Mouse (Mus musculus) left cerebral cortex, adult 2 months (tissue): Measurements from ENCODE around the gene 4931406P16Rik. TPM values are rescaled to one million over a fixed set of nuclear protein-coding genes. Genes with fewer than 3 reads are reported as not detected.
"Not testable (repeated sequence)": the region's sequence is repeated elsewhere in the genome, so short reads cannot be mapped to it uniquely, and the experiment has no call there.

Experiments
- DNase-seq, 2 experiments: peaks; one replicate each; pipeline ENCODE4 v3.0.0; 2021 to 2022; ENCODE audit warnings: low spot score in 2 of 2, mixed read lengths in 1 of 2; ENCODE audit errors: extremely low spot score in 1 of 2
- H3K27ac ChIP-seq: fragments of 200-600 bp; 2 replicates; pipeline ENCODE4 v1.8.1; 2022
- H3K4me3 ChIP-seq: fragments of 200-600 bp; 2 replicates; pipeline ENCODE4 v1.8.1; 2022
- CTCF ChIP-seq: fragments of 200-600 bp; IDR thresholded peaks from 2 replicates; pipeline ENCODE4 v1.8.1; 2022; ENCODE audit warnings: antibody characterized with exemption, mild to moderate bottlenecking, moderate library complexity
- intact Hi-C: fragments of 180-260 bp; cut with DNase I; formaldehyde crosslinking; loops from one replicate; pipeline ENCODE4 v1.15.1; 2025
- total RNA-seq, 2 experiments: library from RNA; stranded (reverse); gene quantifications; 2 replicates each; pipeline ENCODE4 v1.2.3; 2021

The 4931406P16Rik gene
- total RNA-seq, 2 experiments from 2014 or later = 40.7 to 42.8 TPM

GRCm38 (mm10) chr7:34336545-34336944 is 23.2 kb upstream of the 4931406P16Rik start:
- DNase-seq, H3K4me3 ChIP-seq, H3K27ac ChIP-seq, intact Hi-C loops: not testable (repeated sequence)
- peak; percentile 36 for TF ChIP-seq CTCF

- TF ChIP-seq CTCF = no peak
- intact Hi-C loops = no loop called here
- no peak overlapping the region for H3K4me3 ChIP-seq
- no peak for DNase-seq
- H3K27ac ChIP-seq = no peak overlapping the region
These were observed 14.1 kb upstream of the 4931406P16Rik start for GRCm38 (mm10) chr7:34327493-34327892.

- DNase-seq = no peak
- H3K27ac ChIP-seq = no peak overlapping the region
- H3K4me3 ChIP-seq = no peak overlapping the region
- intact Hi-C loops = no loop called here
- TF ChIP-seq CTCF = no peak
These were observed 11.5 kb upstream of the 4931406P16Rik start for GRCm38 (mm10) chr7:34324857-34325256.

- Histone ChIP-seq H3K4me3 (no peak overlapping the region), H3K27ac (no peak overlapping the region)
- DNase-seq = no peak
- intact Hi-C loops = no loop called here
- peak; percentile 19 for TF ChIP-seq CTCF
These were observed 10.7 kb upstream of the 4931406P16Rik start for GRCm38 (mm10) chr7:34324005-34324404.

- no peak overlapping the region for H3K27ac ChIP-seq
- TF ChIP-seq CTCF = no peak
- no peak overlapping the region for H3K4me3 ChIP-seq
- intact Hi-C loops = no loop called here
- no peak for DNase-seq
These were observed 10.0 kb upstream of the 4931406P16Rik start for GRCm38 (mm10) chr7:34323351-34323750.

- intact Hi-C loops = no loop called here
- TF ChIP-seq CTCF = no peak
- H3K27ac ChIP-seq = no peak overlapping the region
- no peak for DNase-seq
- no peak overlapping the region for H3K4me3 ChIP-seq
These were observed 8.6 kb upstream of the 4931406P16Rik start for GRCm38 (mm10) chr7:34321958-34322357.

GRCm38 (mm10) chr7:34321119-34321518 is 7.8 kb upstream of the 4931406P16Rik start:
- TF ChIP-seq CTCF = no peak
- Histone ChIP-seq H3K4me3 (no peak overlapping the region), H3K27ac (peak overlapping the region; percentile 47; the same call in 1 of the 2 replicates)
- DNase-seq = no peak
- intact Hi-C loops = no loop called here

- intact Hi-C loops = no loop called here
- H3K27ac ChIP-seq = peak overlapping the region; percentile 63
- no peak for TF ChIP-seq CTCF
- H3K4me3 ChIP-seq = no peak overlapping the region
- peak in 1 of 2 experiments; percentile 35 for DNase-seq
These were observed 6.6 kb upstream of the 4931406P16Rik start for GRCm38 (mm10) chr7:34319957-34320356.

- intact Hi-C loops = no loop called here
- no peak overlapping the region for H3K4me3 ChIP-seq
- TF ChIP-seq CTCF = no peak
- peak overlapping the region; percentile 69; the same call in 1 of the 2 replicates for H3K27ac ChIP-seq
- DNase-seq = no peak
These were observed 5.8 kb upstream of the 4931406P16Rik start for GRCm38 (mm10) chr7:34319123-34319522.

GRCm38 (mm10) chr7:34317901-34318476 is 4.6 kb upstream of the 4931406P16Rik start:
- intact Hi-C loops = no loop called here
- H3K4me3 ChIP-seq = no peak overlapping the region
- DNase-seq = peak; percentile 20 to 32
- TF ChIP-seq CTCF = no peak
- H3K27ac ChIP-seq = peak overlapping the region; percentile 69

- intact Hi-C loops = loop anchor here (5.0 kb wide), 1 partner anchor 46 kb away; no protein-coding TSS in a partner anchor
These were observed 437 bp downstream of the 4931406P16Rik start for GRCm38 (mm10) chr7:34312786-34313442.

GRCm38 (mm10) chr7:34309186-34309764 is 4.1 kb downstream of the 4931406P16Rik start:
- no peak for TF ChIP-seq CTCF
- Histone ChIP-seq H3K27ac (peak overlapping the region; percentile 4; the same call in 1 of the 2 replicates), H3K4me3 (no peak overlapping the region)
- DNase-seq = no peak
- intact Hi-C loops = no loop called here

More at GRCm38 (mm10) chr7:34312786-34313442, 437 bp downstream of the 4931406P16Rik start:
- no peak for DNase-seq
- TF ChIP-seq CTCF = no peak
- Histone ChIP-seq H3K27ac (peak overlapping the region; percentile 96), H3K4me3 (peak overlapping the region; percentile 91)
